Mouse (Mus musculus) limb, embryonic 14.5 days (tissue): Measurements from ENCODE around the gene Acbd4. TPM values are rescaled to one million over a fixed set of nuclear protein-coding genes. Genes with fewer than 3 reads are reported as not detected.
A peak's percentile ranks its signal among the peaks of the same experiment; 100 is the strongest.

ENCODE experiments used
- ATAC-seq: fragments of 200-750 bp; cut with Nextera tagmentation; 2 replicates; pipeline ENCODE4 v1.8.0; 2017; ENCODE audit warnings: low read depth, moderate number of reproducible peaks, moderate TSS enrichment; ENCODE audit not compliant: low FRiP score
- DNase-seq: peaks from one replicate; pipeline ENCODE4 v3.0.0-alpha.2; 2015; ENCODE audit warnings: low spot score
- H3K27ac ChIP-seq: fragments of 300-500 bp; sonication (generic); replicated peaks from 2 replicates; pipeline ENCODE4 v1.5.1; 2014; ENCODE audit warnings: low read depth, mild to moderate bottlenecking, low read length, moderate library complexity, mixed read lengths
- H3K27me3 ChIP-seq: fragments of 300-500 bp; sonication (generic); 2 replicates; pipeline ENCODE4 v1.6.1; 2014; ENCODE audit warnings: low read length, mixed read lengths; ENCODE audit not compliant: control insufficient read depth, insufficient read depth
- H3K36me3 ChIP-seq: fragments of 300-500 bp; sonication (generic); 2 replicates; pipeline ENCODE4 v1.6.1; 2014; ENCODE audit warnings: mild to moderate bottlenecking, low read length, moderate library complexity, mixed read lengths; ENCODE audit not compliant: control insufficient read depth, insufficient read depth
- H3K4me1 ChIP-seq: fragments of 300-500 bp; sonication (generic); 2 replicates; pipeline ENCODE4 v1.6.1; 2014; ENCODE audit warnings: antibody characterized with exemption, low read length, mixed read lengths; ENCODE audit not compliant: control insufficient read depth, insufficient read depth
- H3K4me2 ChIP-seq: fragments of 300-500 bp; sonication (generic); replicated peaks from 2 replicates; pipeline ENCODE4 v1.6.1; 2014; ENCODE audit warnings: low read depth, mild to moderate bottlenecking, low read length, moderate library complexity; ENCODE audit not compliant: severe bottlenecking
- H3K4me3 ChIP-seq: fragments of 300-500 bp; sonication (generic); replicated peaks from 2 replicates; pipeline ENCODE4 v1.5.1; 2014; ENCODE audit warnings: low read length
- H3K9ac ChIP-seq: fragments of 300-500 bp; sonication (generic); 2 replicates; pipeline ENCODE4 v1.6.1; 2014; ENCODE audit warnings: mild to moderate bottlenecking, low read depth, low read length, moderate library complexity; ENCODE audit not compliant: severe bottlenecking
- H3K9me3 ChIP-seq: fragments of 300-500 bp; sonication (generic); 2 replicates; pipeline ENCODE4 v1.6.1; 2016; ENCODE audit warnings: low read length; ENCODE audit not compliant: control insufficient read depth
- POLR2A ChIP-seq: fragments of 200-500 bp; IDR thresholded peaks from 2 replicates; pipeline ENCODE4 v1.8.0; 2012; ENCODE audit warnings: inconsistent platforms, mild to moderate bottlenecking, moderate library complexity, borderline replicate concordance; ENCODE audit not compliant: insufficient read depth, insufficient read length; ENCODE audit errors: extremely low read depth
- WGBS: fragments of 180-500 bp; shearing (Covaris S2); extraction: QIAGEN DNeasy Blood & Tissue Kit; methylation state at CpG from one replicate; pipeline ENCODE4 v1.1.7; 2014; 5-methylcytosine and 5-hydroxymethylcytosine counted together
- polyA plus RNA-seq, 2 experiments: library from polyadenylated mRNA; depleted of rRNA in 1 of 2; stranded (reverse) in 1 of 2; unstranded in 1 of 2; fragments of >200 nt; fragmentation: Nextera tagmentation in 1 of 2; extraction: Ambion mirVana in 1 of 2; gene quantifications; 2 replicates each; pipeline versions ENCODE4 v1.2.1 to v1.2.3; 2012 to 2014

The Acbd4 gene
- polyA plus RNA-seq, 2 experiments: 14.2 to 20.2 TPM

- TF ChIP-seq POLR2A: peak; percentile 75; the same call in 1 of the 2 replicates
- peak; percentile 95 for ATAC-seq
- under 1% methylated on average over 44 of the region's 58 CpGs for WGBS
Observed at GRCm38 (mm10) chr11:103132576-103133455, 31.3 kb downstream of the Acbd4 start.

GRCm38 (mm10) chr11:103133456-103134185, 32.1 kb downstream of the Acbd4 start:
- peak overlapping the region; percentile 100 for H3K4me3 ChIP-seq
- 55% methylated on average over 6 of the region's 6 CpGs for WGBS
- H3K36me3 ChIP-seq: peaks cover 4% of the 10 kb centered on the region
- H3K9me3 ChIP-seq: no peaks in the 10 kb centered on the region
- peak overlapping the region; percentile 76 for H3K27ac ChIP-seq
- no peak for TF ChIP-seq POLR2A
- peaks cover 23% of the 10 kb centered on the region for H3K4me1 ChIP-seq
- DNase-seq (no peak), ATAC-seq (no peak)
- no peaks in the 10 kb centered on the region for H3K27me3 ChIP-seq
- H3K9ac ChIP-seq: peak overlapping the region; percentile 52
- H3K4me2 ChIP-seq: peak overlapping the region; percentile 55

More at GRCm38 (mm10) chr11:103132576-103133455, 31.3 kb downstream of the Acbd4 start:
- Histone ChIP-seq H3K27me3 (no peaks in the 10 kb centered on the region), H3K36me3 (no peaks in the 10 kb centered on the region), H3K4me1 (peaks cover 23% of the 10 kb centered on the region), H3K27ac (peak overlapping the region; percentile 99), H3K4me3 (peak overlapping the region; percentile 100), H3K9me3 (no peaks in the 10 kb centered on the region), H3K9ac (peak overlapping the region; percentile 99), H3K4me2 (peak overlapping the region; percentile 78)
- peak; percentile 100 for DNase-seq

GRCm38 (mm10) chr11:103134221-103134620, 32.7 kb downstream of the Acbd4 start:
- peaks cover 23% of the 10 kb centered on the region for H3K4me1 ChIP-seq
- ATAC-seq (no peak), DNase-seq (peak; percentile 25)
- 0 out of 2 replicates have a peak overlapping the region, but pooled peaks have one; percentile 39 for H3K27ac ChIP-seq
- H3K9ac ChIP-seq: no peak overlapping the region; the same call in 1 of the 2 replicates
- H3K4me2 ChIP-seq: peak overlapping the region; percentile 55; the same call in 1 of the 2 replicates
- 75% methylated on average over 3 of the region's 3 CpGs for WGBS
- peaks cover 10% of the 10 kb centered on the region for H3K36me3 ChIP-seq
- no peak overlapping the region for H3K4me3 ChIP-seq
- H3K9me3 ChIP-seq: no peaks in the 10 kb centered on the region
- H3K27me3 ChIP-seq: no peaks in the 10 kb centered on the region
- no peak for TF ChIP-seq POLR2A

GRCm38 (mm10) chr11:103136039-103136577, 34.6 kb downstream of the Acbd4 start:
- no peak overlapping the region for H3K9ac ChIP-seq
- ATAC-seq: no peak
- WGBS: 90% methylated on average over 8 of the region's 8 CpGs

More at GRCm38 (mm10) chr11:103136039-103136577, 34.6 kb downstream of the Acbd4 start:
- peaks cover 21% of the 10 kb centered on the region for H3K36me3 ChIP-seq
- no peak overlapping the region for H3K4me2 ChIP-seq
- H3K4me1 ChIP-seq: peaks cover 18% of the 10 kb centered on the region
- no peak overlapping the region for H3K4me3 ChIP-seq
- H3K27me3 ChIP-seq: no peaks in the 10 kb centered on the region
- TF ChIP-seq POLR2A: no peak
- no peaks in the 10 kb centered on the region for H3K9me3 ChIP-seq
- no peak for DNase-seq
- H3K27ac ChIP-seq: no peak overlapping the region
